In genomic region chr2:27802493-27802892, GRCm38 (mm10) we compare ENCODE assay signal across 9 mouse cellular contexts.
DNase-seq lines count a peak whose midpoint lies in the region; ATAC-seq and TF ChIP-seq lines count a peak whose summit lies in the region.
"Had no signal": no experiment of that assay in that cellular context is flagged by ENCODE, and none has a peak within 500 bp of the region (broad histone marks: within the 10 kb centered on the region; RNA-seq: fewer than 3 reads in every experiment).

No protein-coding gene starts in this region.

- no peak for ATAC-seq in hindbrain, embryonic 16.5 days
- ATAC-seq in Patski: peak; percentile 44

- intact Hi-C loops in gastrocnemius, postnatal 14 days (cut with DNase I; ENCODE audit: low total_unique reads): no loop called here

- no peak overlapping the region for H3K4me3 ChIP-seq in hindbrain, embryonic 10.5 days
- H3K4me3 ChIP-seq in hindbrain, embryonic 16.5 days (ENCODE audit: low read length): no peak overlapping the region
- no peak overlapping the region for H3K4me3 ChIP-seq in myocyte
- H3K4me3 ChIP-seq: liver, embryonic 13.5 days had no signal

- CTCF ChIA-PET in Patski (lab: Charles Lee): interaction anchor here (0.9 to 1.1 kb wide), 4 partner anchors 12 to 85 kb away, joined by 3 read pairs; no protein-coding TSS in a partner anchor

- no peaks in the 10 kb centered on the region for H3K9me3 ChIP-seq in hindbrain, embryonic 10.5 days
- H3K9me3 ChIP-seq in hindbrain, embryonic 16.5 days (ENCODE audit: control insufficient read depth, low read length): no peaks in the 10 kb centered on the region
- H3K9me3 ChIP-seq: liver, embryonic 13.5 days had no signal

- no peak overlapping the region for H3K9ac ChIP-seq in hindbrain, embryonic 16.5 days (ENCODE audit: low read depth, low read length)
- H3K9ac ChIP-seq: liver, embryonic 13.5 days had no signal

- in situ Hi-C loops in Patski (cut with MboI; ENCODE audit: low pct_unique_long_range_greater_than_20kb): no loop called here

- no peak for TF ChIP-seq CTCF in Patski (IDR thresholded peaks at IDR 0.05)

- peak; percentile 34 for DNase-seq in hindbrain, embryonic 10.5 days (ENCODE audit: low spot score)
- peak; percentile 58 for DNase-seq in Patski (ENCODE audit: low read depth, low spot score)
- peak; percentile 79 for DNase-seq in gastrocnemius, postnatal 14 days
- DNase-seq in kidney, postnatal 14 days: peak; percentile 46
- no peak for DNase-seq in c-Kit-positive CD71-positive TER-119-positive erythroid progenitor cells, embryonic 14.5 days (ENCODE audit: low spot score)
- no peak for DNase-seq in natural killer cell, adult 2 months (ENCODE audit: low spot score in 2 of 2)
- DNase-seq: liver, embryonic 13.5 days had no signal

- H3K36me3 ChIP-seq in hindbrain, embryonic 10.5 days: no peaks in the 10 kb centered on the region
- no peaks in the 10 kb centered on the region for H3K36me3 ChIP-seq in hindbrain, embryonic 16.5 days (ENCODE audit: control insufficient read depth, insufficient read depth, low read length)
- no peaks in the 10 kb centered on the region for H3K36me3 ChIP-seq in myocyte (ENCODE audit: control insufficient read depth, insufficient read depth)
- H3K36me3 ChIP-seq: liver, embryonic 13.5 days had no signal

- H3ac ChIP-seq in myocyte (ENCODE audit: control insufficient read depth, insufficient read length): no peak overlapping the region

- peaks cover 8% of the 10 kb centered on the region for H3K4me1 ChIP-seq in hindbrain, embryonic 10.5 days (replicated peaks)
- H3K4me1 ChIP-seq in hindbrain, embryonic 16.5 days (ENCODE audit: control insufficient read depth, insufficient read depth, low read depth, low read length): no peaks in the 10 kb centered on the region
- H3K4me1 ChIP-seq: liver, embryonic 13.5 days had no signal

- H3K4me2 ChIP-seq in hindbrain, embryonic 16.5 days (ENCODE audit: low read length): no peak overlapping the region
- peak overlapping the region; percentile 56 for H3K4me2 ChIP-seq in myocyte (ENCODE audit: low read depth)
- H3K4me2 ChIP-seq: liver, embryonic 13.5 days had no signal

- no peaks in the 10 kb centered on the region for H3K27me3 ChIP-seq in hindbrain, embryonic 10.5 days (ENCODE audit: insufficient read depth, poor library complexity, severe bottlenecking)
- no peaks in the 10 kb centered on the region for H3K27me3 ChIP-seq in hindbrain, embryonic 16.5 days (replicated peaks; ENCODE audit: control insufficient read depth, insufficient read depth, low read length)
- H3K27me3 ChIP-seq in Patski (no peaks in the 10 kb centered on the region), myocyte (ENCODE audit: control insufficient read depth, insufficient read depth, insufficient read length) (no peaks in the 10 kb centered on the region)
- H3K27me3 ChIP-seq: liver, embryonic 13.5 days had no signal

- TF ChIP-seq POLR2A in myocyte (IDR thresholded peaks at IDR 0.05; ENCODE audit: insufficient read length, low read depth): peak; percentile 57

- H3K79me2 ChIP-seq in myocyte (ENCODE audit: control insufficient read depth, insufficient read depth): no peaks in the 10 kb centered on the region

- WGBS in hindbrain, embryonic 10.5 days: 41% methylated on average over 9 of the region's 9 CpGs
- 38% methylated on average over 9 of the region's 9 CpGs for WGBS in hindbrain, embryonic 16.5 days

- H3K27ac ChIP-seq in hindbrain, embryonic 10.5 days: peak overlapping the region; percentile 71
- H3K27ac ChIP-seq in hindbrain, embryonic 16.5 days (ENCODE audit: low read depth, low read length): no peak overlapping the region
- H3K27ac ChIP-seq: liver, embryonic 13.5 days had no signal

- POLR2A ChIA-PET in Patski (lab: Charles Lee): interaction anchor here (1.0 kb wide), 1 partner anchor 86 kb away, joined by 3 read pairs; no protein-coding TSS in a partner anchor

TF ChIP-seq in myocyte, 11 proteins besides CTCF, POLR2A, EP300 and RAD21:
- no peak for TF ChIP-seq POLR2AphosphoS2 (IDR thresholded peaks at IDR 0.05; ENCODE audit: insufficient read length, low read depth)
- peak; percentile 92 for TF ChIP-seq TCF12 (IDR thresholded peaks at IDR 0.05; ENCODE audit: insufficient read depth, poor library complexity, severe bottlenecking)
- peak; percentile 94 to 99 (median 97) for TF ChIP-seq MYOG (IDR thresholded peaks at IDR 0.05; ENCODE audit: control insufficient read depth in 1 of 3, insufficient read depth in 1 of 3, insufficient read length in 2 of 3, low read depth in 2 of 3)
- no peak for TF ChIP-seq E2F4 (IDR thresholded peaks at IDR 0.05; ENCODE audit: insufficient read depth)
- no peak for TF ChIP-seq REST (IDR thresholded peaks at IDR 0.05; ENCODE audit: insufficient read depth, insufficient read length)
- no peak for TF ChIP-seq MAX (IDR thresholded peaks at IDR 0.05; ENCODE audit: low read depth)
- no peak for TF ChIP-seq SRF (IDR thresholded peaks at IDR 0.05; ENCODE audit: control insufficient read depth, insufficient read length, low read depth)
- no peak for TF ChIP-seq CEBPB (IDR thresholded peaks at IDR 0.05; ENCODE audit: insufficient read depth, poor library complexity, severe bottlenecking)
- peak; percentile 63 to 99 (median 96) for TF ChIP-seq MYOD1 (IDR thresholded peaks at IDR 0.05; ENCODE audit: control insufficient read depth in 1 of 3, insufficient read length in 2 of 3, low read depth in 2 of 3)
- peak; percentile 83 for TF ChIP-seq TCF3 (IDR thresholded peaks at IDR 0.05; ENCODE audit: insufficient read length, low read depth)
- no peak for TF ChIP-seq USF1 (IDR thresholded peaks at IDR 0.05; ENCODE audit: low read depth)

Comparison
In these comparisons a context has a peak if more than half of its experiments do, and no peak if none do; other contexts are left out.
1. DNase-seq: peak in hindbrain, embryonic 10.5 days (single experiment), Patski (single experiment), gastrocnemius, postnatal 14 days (single experiment) and kidney, postnatal 14 days (single experiment); none in c-Kit-positive CD71-positive TER-119-positive erythroid progenitor cells, embryonic 14.5 days (single experiment) and natural killer cell, adult 2 months (0 of 2).